Mouse (Mus musculus) left cerebral cortex, adult 2 months (tissue): ENCODE results near the gene Aox1. TPM values are rescaled to one million over a fixed set of nuclear protein-coding genes. Genes with fewer than 3 reads are reported as not detected.

ENCODE experiments used
- DNase-seq, 2 experiments: peaks; one replicate each; pipeline ENCODE4 v3.0.0; 2021 to 2022; ENCODE audit warnings: low spot score in 2 of 2, mixed read lengths in 1 of 2; ENCODE audit errors: extremely low spot score in 1 of 2
- H3K27ac ChIP-seq: fragments of 200-600 bp; 2 replicates; pipeline ENCODE4 v1.8.1; 2022
- H3K4me3 ChIP-seq: fragments of 200-600 bp; 2 replicates; pipeline ENCODE4 v1.8.1; 2022
- CTCF ChIP-seq: fragments of 200-600 bp; IDR thresholded peaks from 2 replicates; pipeline ENCODE4 v1.8.1; 2022; ENCODE audit warnings: antibody characterized with exemption, mild to moderate bottlenecking, moderate library complexity
- intact Hi-C: fragments of 180-260 bp; cut with DNase I; formaldehyde crosslinking; loops from one replicate; pipeline ENCODE4 v1.15.1; 2025
- total RNA-seq, 2 experiments: library from RNA; stranded (reverse); gene quantifications; 2 replicates each; pipeline ENCODE4 v1.2.3; 2021

The Aox1 gene
- total RNA-seq, 2 experiments from 2014 or later: 3.2 to 4.6 TPM

DNA sequence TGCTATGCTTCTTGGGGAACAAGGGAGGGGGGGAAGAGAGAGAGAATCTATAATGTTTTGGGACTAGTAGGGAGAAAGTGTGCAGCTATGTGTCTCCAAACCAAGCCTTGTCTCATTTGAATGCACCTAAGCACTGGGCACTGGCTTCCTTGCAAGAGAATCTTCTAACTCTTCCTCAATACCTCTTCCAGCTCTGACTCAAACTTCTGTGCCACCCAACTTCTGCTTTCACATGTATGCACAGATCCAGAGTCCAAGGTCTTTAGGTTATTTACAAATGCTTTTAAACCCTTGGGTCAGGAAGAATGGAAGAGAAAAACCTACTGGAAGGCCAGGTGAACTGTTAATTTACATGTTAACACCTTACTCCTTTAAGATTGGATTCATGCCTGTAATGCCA, 83.7 kb downstream of the Aox1 start:
- no peak for TF ChIP-seq CTCF
- DNase-seq: no peak
- no peak overlapping the region for H3K4me3 ChIP-seq
- intact Hi-C loops: loop anchor here (10.0 kb wide), 1 partner anchor 689 kb away; no protein-coding TSS in a partner anchor
- H3K27ac ChIP-seq: no peak overlapping the region

DNA sequence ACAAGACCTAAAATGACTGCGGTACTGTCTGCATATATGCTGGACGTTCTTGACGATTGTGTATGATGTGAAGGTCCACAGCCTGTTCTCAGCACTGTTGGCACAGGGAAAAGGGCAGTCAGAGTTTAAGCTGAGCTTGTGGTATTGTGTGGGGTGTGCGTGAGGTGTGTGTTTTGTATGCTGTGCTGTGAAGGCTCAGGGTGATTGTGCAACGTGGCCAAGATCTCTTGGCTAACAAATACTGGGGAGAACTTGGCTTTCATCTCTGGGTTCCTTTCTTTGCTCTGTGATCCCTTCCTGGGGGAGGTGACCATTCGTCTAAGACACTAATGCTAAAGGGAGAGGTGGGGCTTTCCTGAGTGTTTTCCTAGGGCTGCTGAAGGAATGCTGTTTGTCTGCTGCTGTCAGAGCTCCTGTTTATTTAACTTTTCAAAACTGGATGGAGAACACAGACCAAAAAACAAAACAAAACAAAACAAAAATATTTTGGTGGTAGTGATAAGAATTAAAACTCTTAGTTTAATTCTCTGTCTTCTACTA, 84.4 kb downstream of the Aox1 start:
- TF ChIP-seq CTCF: no peak
- Histone ChIP-seq H3K27ac (no peak overlapping the region), H3K4me3 (no peak overlapping the region)
- no peak for DNase-seq
- intact Hi-C loops: loop anchor here (10.0 kb wide), 1 partner anchor 689 kb away; no protein-coding TSS in a partner anchor

DNA sequence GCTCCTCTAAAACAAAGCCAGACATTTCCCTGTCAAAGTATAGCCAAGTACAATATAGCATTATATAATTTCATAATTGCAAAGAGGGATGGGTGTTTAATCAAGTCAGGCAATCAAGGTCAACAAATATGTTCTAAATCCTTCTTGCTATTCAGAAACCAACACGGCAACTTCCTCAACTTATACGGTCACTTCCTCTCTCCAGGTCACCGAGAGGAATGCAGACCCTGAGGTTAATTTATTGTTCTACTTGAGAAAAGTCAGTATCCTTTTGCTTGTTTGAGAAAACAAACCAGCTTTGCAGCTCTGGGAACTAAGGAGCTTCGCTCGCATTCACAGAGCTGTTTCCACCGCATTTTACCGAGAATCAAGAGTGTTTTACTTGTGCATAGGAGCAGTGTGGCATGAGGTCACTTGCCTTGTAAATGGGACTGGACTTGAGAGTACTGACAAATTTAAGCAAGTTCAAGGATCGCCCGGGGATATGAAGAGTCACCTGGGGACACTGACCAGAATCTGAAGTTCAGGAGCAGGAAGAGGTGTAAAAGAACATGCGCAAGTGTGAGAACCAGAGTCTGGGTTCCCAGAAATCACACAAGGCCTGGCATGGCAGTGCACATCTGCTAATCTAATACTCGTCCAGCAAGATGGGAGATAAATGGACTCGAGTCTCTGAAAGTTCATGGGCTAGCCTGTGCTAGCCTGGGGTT, 85.1 kb downstream of the Aox1 start:
- intact Hi-C loops: loop anchor here (10.0 kb wide), 1 partner anchor 690 kb away; no protein-coding TSS in a partner anchor
- Histone ChIP-seq H3K27ac (no peak overlapping the region), H3K4me3 (no peak overlapping the region)
- no peak for DNase-seq
- no peak for TF ChIP-seq CTCF

DNA sequence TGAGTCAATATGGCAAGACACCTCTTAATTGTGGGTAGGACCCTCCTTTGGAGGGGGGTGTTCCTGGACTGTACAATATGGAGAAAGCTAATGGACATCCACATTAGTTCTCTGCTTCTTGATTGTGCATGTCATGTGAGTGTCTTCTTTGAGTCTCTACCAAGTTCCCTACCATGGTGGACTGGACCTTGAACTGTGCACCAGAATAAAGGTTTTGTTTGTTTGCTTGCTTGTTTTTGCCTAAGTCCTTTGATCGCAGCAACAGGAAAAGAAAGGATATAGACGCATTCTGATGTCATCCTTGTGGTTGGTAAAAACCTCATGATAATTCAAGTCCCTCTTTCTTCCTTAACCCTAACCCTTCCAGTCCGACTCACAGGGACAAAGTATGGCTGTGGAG, 88.5 kb downstream of the Aox1 start:
- no peak overlapping the region for H3K27ac ChIP-seq
- no peak for DNase-seq
- TF ChIP-seq CTCF: no peak
- H3K4me3 ChIP-seq: no peak overlapping the region
- intact Hi-C loops: loop anchor here (10.0 kb wide), 1 partner anchor 693 kb away; no protein-coding TSS in a partner anchor

DNA sequence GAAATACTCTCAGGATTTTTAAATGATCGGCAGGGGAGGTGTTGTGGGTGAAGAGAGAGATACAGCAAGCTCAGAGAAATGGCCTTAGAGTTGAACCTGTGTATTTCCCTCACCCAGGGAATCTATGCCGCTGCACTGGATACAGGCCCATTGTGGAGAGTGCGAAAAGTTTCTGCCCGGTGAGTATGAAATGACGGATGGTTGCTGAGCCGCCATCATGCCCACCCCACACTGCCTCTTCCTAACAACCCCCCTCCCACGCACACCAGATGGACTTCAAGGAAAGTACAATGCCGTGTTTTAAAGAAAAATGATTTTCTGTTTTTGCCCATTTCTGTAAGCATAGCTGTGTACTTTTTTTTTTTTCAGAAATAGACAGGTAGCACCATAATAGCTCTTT, 95.2 kb downstream of the Aox1 start:
- H3K4me3 ChIP-seq: no peak overlapping the region
- H3K27ac ChIP-seq: no peak overlapping the region
- no peak for TF ChIP-seq CTCF
- DNase-seq: no peak
- intact Hi-C loops: no loop called here

DNA sequence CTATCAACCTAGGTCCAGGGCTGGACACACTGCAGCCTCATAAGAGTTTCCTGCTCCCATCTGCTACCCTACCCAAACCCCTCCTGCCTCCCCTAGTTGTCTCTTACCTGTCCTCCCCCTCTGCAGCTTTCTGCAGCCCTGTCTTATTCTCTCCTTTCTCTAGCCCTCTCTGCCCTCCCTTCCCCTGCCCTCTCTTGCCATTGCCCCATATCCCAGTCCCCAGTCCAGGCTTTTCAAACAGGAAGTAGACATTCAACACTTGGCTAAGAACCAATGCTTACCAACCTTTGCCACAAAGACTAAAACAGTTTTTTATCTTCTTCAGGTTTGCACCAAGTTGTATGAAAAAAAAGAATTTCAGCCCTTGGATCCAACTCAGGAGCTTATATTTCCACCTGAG, 108.2 kb downstream of the Aox1 start:
- no peak for DNase-seq
- Histone ChIP-seq H3K4me3 (no peak overlapping the region), H3K27ac (no peak overlapping the region)
- intact Hi-C loops: no loop called here
- no peak for TF ChIP-seq CTCF

DNA sequence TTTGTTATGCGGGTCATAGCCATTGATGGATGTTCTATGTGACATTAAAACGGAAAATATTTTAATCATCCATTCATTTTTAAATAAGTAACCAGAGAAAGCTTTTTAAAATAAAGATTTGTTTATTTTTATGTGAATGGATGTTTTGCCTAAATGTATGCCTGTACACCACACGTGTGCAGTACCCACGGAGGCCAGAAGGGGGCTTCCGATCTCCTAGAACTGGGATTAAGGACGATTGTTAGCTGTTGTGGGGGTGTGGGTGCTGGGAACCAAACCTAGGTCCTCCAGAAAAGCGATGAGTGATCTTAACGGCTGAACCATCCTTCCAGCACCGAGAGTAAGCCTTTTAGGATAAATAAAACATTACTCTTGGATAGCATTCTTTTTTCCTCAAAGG, 109.3 kb downstream of the Aox1 start:
- TF ChIP-seq CTCF: no peak; the same call in none of the 2 replicates
- no peak for DNase-seq
- Histone ChIP-seq H3K4me3 (no peak overlapping the region), H3K27ac (no peak overlapping the region)
- intact Hi-C loops: no loop called here

DNA sequence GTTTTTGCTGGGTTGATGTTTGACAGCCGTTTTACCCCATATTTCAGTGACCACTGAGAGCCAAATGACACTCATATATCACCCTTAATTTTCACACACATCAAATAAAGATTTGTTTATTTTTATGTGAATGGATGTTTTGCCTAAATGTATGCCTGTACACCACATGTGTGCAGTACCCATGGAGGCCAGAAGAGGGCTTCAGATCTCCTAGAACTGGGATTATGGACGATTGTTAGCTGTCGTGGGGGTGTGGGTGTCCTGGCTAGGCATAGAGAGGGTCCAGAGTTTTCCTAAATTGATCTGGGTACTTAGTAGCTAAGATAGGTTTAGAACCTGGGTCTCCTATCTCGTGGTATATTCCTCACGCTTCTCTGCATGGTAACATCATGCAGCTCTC, 110.9 kb downstream of the Aox1 start:
- TF ChIP-seq CTCF: peak; percentile 7
- Histone ChIP-seq H3K4me3 (no peak overlapping the region), H3K27ac (no peak overlapping the region)
- intact Hi-C loops: loop anchor here (5.0 kb wide), 1 partner anchor 173 kb away; no protein-coding TSS in a partner anchor
- DNase-seq: no peak

DNA sequence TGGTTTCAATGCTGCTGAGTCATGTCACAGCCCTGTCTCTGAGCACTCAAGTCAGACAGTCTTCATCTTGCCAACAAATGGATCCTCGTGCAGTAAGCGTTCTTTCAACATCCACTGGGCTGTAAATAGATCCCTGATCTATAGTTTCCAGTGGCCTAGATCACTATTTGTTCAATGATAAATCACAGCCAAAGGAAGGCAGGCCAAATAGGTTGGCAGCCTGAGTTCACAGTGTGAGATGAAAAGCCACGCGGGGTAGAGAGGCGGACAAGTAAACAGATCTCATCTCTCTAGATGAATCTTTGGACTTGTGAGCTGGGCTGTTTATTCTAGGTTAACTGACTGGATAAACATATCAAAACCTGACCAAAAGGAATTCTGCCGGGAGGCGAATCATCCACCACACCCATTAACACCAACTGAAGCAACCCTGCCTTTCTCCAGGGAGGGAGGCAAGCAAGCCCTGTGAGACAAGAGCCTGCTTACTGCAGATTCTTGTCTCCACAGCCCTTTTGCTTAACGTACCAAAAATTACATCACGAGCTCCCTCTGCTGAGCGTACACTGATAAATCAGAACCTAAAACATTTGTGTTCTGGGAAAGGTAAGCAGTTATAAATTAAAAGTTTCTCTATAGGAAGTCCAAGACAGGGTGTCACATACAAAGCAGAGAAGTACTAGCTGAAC, 114.8 kb downstream of the Aox1 start:
- Histone ChIP-seq H3K4me3 (no peak overlapping the region), H3K27ac (no peak overlapping the region)
- intact Hi-C loops: loop anchor here (1.0 to 5.0 kb wide), 2 partner anchors 177 to 721 kb away; no protein-coding TSS in a partner anchor
- peak; percentile 60 for TF ChIP-seq CTCF
- peak; percentile 41 to 43 for DNase-seq

DNA sequence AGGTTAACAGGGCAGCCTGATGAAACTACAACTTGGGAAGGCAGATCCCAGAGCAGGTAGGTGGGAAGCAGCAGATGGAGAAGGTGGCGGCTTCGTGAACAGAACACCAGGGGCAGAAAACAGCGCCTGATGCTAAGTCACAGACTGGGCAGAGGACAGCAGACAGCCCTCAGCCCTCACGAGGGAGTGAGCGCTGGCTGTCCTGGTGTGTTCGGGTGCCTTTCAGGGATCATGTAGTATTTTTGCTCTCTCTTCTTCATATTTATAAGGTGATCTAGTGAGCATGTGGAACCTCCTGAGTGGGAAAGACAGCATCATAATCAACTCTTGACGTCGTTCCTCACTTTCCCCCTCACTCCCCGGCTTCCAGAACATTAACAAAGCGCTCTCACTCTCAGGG, 116.3 kb downstream of the Aox1 start:
- no peak overlapping the region for H3K4me3 ChIP-seq
- TF ChIP-seq CTCF: no peak
- no peak for DNase-seq
- H3K27ac ChIP-seq: no peak overlapping the region
- intact Hi-C loops: no loop called here

DNA sequence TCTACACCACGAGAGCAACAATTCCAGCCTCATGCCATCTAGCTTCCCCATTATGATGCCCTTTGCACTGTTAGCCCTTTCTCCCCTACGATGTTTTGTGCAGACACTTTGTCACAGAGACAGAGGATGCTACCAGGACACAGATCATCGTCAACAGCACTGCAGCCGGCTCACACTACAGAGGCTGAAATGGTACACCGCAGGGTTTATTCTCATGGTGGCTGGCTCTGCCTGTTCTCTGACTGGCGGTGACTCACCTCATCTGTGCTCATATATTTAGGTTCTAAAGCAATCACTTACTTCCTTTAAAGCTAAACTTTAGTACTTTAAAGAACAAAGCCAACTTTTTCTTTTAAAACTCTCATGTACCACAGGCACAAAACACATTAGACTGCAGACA, 118.0 kb downstream of the Aox1 start:
- TF ChIP-seq CTCF: no peak
- H3K4me3 ChIP-seq: no peak overlapping the region
- intact Hi-C loops: no loop called here
- no peak for DNase-seq
- no peak overlapping the region for H3K27ac ChIP-seq

DNA sequence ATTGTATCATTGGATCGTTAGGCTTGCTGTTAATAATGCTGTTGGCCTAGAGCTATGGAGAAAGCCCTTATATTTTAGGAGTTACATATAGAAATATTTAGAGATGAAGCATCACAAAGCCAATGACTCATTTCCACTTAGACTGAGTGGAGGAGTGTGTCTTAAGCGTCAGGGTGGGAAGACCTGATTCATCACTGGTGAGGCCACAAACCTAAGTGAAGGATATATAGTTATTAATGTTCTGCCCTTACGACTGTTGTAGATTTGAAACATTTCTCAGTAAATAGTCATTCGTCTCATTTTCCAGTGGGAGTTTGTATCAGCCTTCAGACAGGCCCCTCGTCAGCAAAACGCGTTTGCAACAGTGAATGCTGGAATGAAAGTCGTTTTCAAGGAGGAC, 122.5 kb downstream of the Aox1 start:
- intact Hi-C loops: no loop called here
- no peak for TF ChIP-seq CTCF
- Histone ChIP-seq H3K4me3 (no peak overlapping the region), H3K27ac (no peak overlapping the region)
- no peak for DNase-seq

Other genes with a start within 250 kb of the Aox1 start
- under 1 TPM; 0.35 to 0.54 TPM for gene Sgo2a, start 34.0 kb upstream of the Aox1 start, total RNA-seq
- gene Kctd18, start 11.0 kb upstream of the Aox1 start, total RNA-seq: 10 to 100 TPM; 16.3 to 17.8 TPM
- gene Aox3, start 83.2 kb downstream of the Aox1 start, total RNA-seq: 1 to 10 TPM; 2.9 to 3.6 TPM
- 1 to 10 TPM; 4.0 to 5.9 TPM for gene Aox4, start 180.5 kb downstream of the Aox1 start, total RNA-seq
- gene Aox2, start 248.4 kb downstream of the Aox1 start, total RNA-seq: under 1 TPM in 1 of 2 experiments, not detected in 1; 0.05 TPM